Mouse (Mus musculus): ENCODE results near the gene Btbd9. TPM values are rescaled to one million over a fixed set of nuclear protein-coding genes. Genes with fewer than 3 reads are reported as not detected.

Gene Btbd9
- polyA plus RNA-seq, 1 experiment: 21.0 TPM

GRCm38 (mm10) chr17:30487695-30488094, 88.6 kb downstream of the Btbd9 start:
- WGBS: 85% methylated on average over 5 of the region's 5 CpGs
- no peaks in the 10 kb centered on the region; the same call in none of the 2 replicates for H3K4me1 ChIP-seq (ENCODE audit: control insufficient read depth, insufficient read depth, low read length)

GRCm38 (mm10) chr17:30485067-30485854, 91.0 kb downstream of the Btbd9 start:
- 68% methylated on average over 4 of the region's 4 CpGs for WGBS
- Histone ChIP-seq H3K4me3 (replicated peaks; ENCODE audit: control insufficient read depth, low read depth, low read length) (no peak overlapping the region), H3K27ac (ENCODE audit: control insufficient read depth, insufficient read depth, low read depth, low read length, poor library complexity) (no peak overlapping the region), H3K4me1 (ENCODE audit: control insufficient read depth, insufficient read depth, low read length) (no peaks in the 10 kb centered on the region; the same call in none of the 2 replicates)
- no peak for TF ChIP-seq POLR2A (IDR thresholded peaks at IDR 0.05; ENCODE audit: borderline replicate concordance, control insufficient read depth, low read depth, low read length)
- no peak for TF ChIP-seq CTCF (IDR thresholded peaks at IDR 0.05; ENCODE audit: control insufficient read depth, insufficient read depth, low read length)

More at GRCm38 (mm10) chr17:30487695-30488094, 88.6 kb downstream of the Btbd9 start:
- no peak for TF ChIP-seq POLR2A (IDR thresholded peaks at IDR 0.05; ENCODE audit: borderline replicate concordance, control insufficient read depth, low read depth, low read length)
- TF ChIP-seq CTCF (IDR thresholded peaks at IDR 0.05; ENCODE audit: control insufficient read depth, insufficient read depth, low read length): no peak
- H3K27ac ChIP-seq (ENCODE audit: control insufficient read depth, insufficient read depth, low read depth, low read length, poor library complexity): no peak overlapping the region
- H3K4me3 ChIP-seq (replicated peaks; ENCODE audit: control insufficient read depth, low read depth, low read length): no peak overlapping the region

GRCm38 (mm10) chr17:30484446-30485066, 91.7 kb downstream of the Btbd9 start:
- H3K4me1 ChIP-seq (ENCODE audit: control insufficient read depth, insufficient read depth, low read length): no peaks in the 10 kb centered on the region; the same call in none of the 2 replicates
- 84% methylated on average over 1 of the region's 1 CpGs for WGBS
- no peak overlapping the region for H3K27ac ChIP-seq (ENCODE audit: control insufficient read depth, insufficient read depth, low read depth, low read length, poor library complexity)
- TF ChIP-seq CTCF (IDR thresholded peaks at IDR 0.05; ENCODE audit: control insufficient read depth, insufficient read depth, low read length): no peak
- TF ChIP-seq POLR2A (IDR thresholded peaks at IDR 0.05; ENCODE audit: borderline replicate concordance, control insufficient read depth, low read depth, low read length): no peak
- H3K4me3 ChIP-seq (replicated peaks; ENCODE audit: control insufficient read depth, low read depth, low read length): no peak overlapping the region

- no peak for TF ChIP-seq CTCF (IDR thresholded peaks at IDR 0.05; ENCODE audit: control insufficient read depth, insufficient read depth, low read length)
- TF ChIP-seq POLR2A (IDR thresholded peaks at IDR 0.05; ENCODE audit: borderline replicate concordance, control insufficient read depth, low read depth, low read length): no peak
- no peak overlapping the region for H3K27ac ChIP-seq (ENCODE audit: control insufficient read depth, insufficient read depth, low read depth, low read length, poor library complexity)
- H3K4me3 ChIP-seq (replicated peaks; ENCODE audit: control insufficient read depth, low read depth, low read length): no peak overlapping the region
- H3K4me1 ChIP-seq (ENCODE audit: control insufficient read depth, insufficient read depth, low read length): no peaks in the 10 kb centered on the region; the same call in none of the 2 replicates
- WGBS: 87% methylated on average over 6 of the region's 6 CpGs
These were observed 94.5 kb downstream of the Btbd9 start for GRCm38 (mm10) chr17:30481766-30482165.

GRCm38 (mm10) chr17:30481341-30481740, 94.9 kb downstream of the Btbd9 start:
- TF ChIP-seq CTCF (IDR thresholded peaks at IDR 0.05; ENCODE audit: control insufficient read depth, insufficient read depth, low read length): no peak
- no peak for TF ChIP-seq POLR2A (IDR thresholded peaks at IDR 0.05; ENCODE audit: borderline replicate concordance, control insufficient read depth, low read depth, low read length)
- 93% methylated on average over 10 of the region's 10 CpGs for WGBS

GRCm38 (mm10) chr17:30480381-30480780, 95.9 kb downstream of the Btbd9 start:
- no peak for TF ChIP-seq CTCF (IDR thresholded peaks at IDR 0.05; ENCODE audit: control insufficient read depth, insufficient read depth, low read length)
- no peak for TF ChIP-seq POLR2A (IDR thresholded peaks at IDR 0.05; ENCODE audit: borderline replicate concordance, control insufficient read depth, low read depth, low read length)
- 93% methylated on average over 8 of the region's 8 CpGs for WGBS
- no peaks in the 10 kb centered on the region; the same call in none of the 2 replicates for H3K4me1 ChIP-seq (ENCODE audit: control insufficient read depth, insufficient read depth, low read length)
- H3K27ac ChIP-seq (ENCODE audit: control insufficient read depth, insufficient read depth, low read depth, low read length, poor library complexity): no peak overlapping the region
- H3K4me3 ChIP-seq (replicated peaks; ENCODE audit: control insufficient read depth, low read depth, low read length): no peak overlapping the region

More at GRCm38 (mm10) chr17:30481341-30481740, 94.9 kb downstream of the Btbd9 start:
- Histone ChIP-seq H3K4me1 (ENCODE audit: control insufficient read depth, insufficient read depth, low read length) (no peaks in the 10 kb centered on the region; the same call in none of the 2 replicates), H3K4me3 (replicated peaks; ENCODE audit: control insufficient read depth, low read depth, low read length) (no peak overlapping the region), H3K27ac (ENCODE audit: control insufficient read depth, insufficient read depth, low read depth, low read length, poor library complexity) (no peak overlapping the region)

- TF ChIP-seq CTCF (IDR thresholded peaks at IDR 0.05; ENCODE audit: control insufficient read depth, insufficient read depth, low read length) (no peak), POLR2A (IDR thresholded peaks at IDR 0.05; ENCODE audit: borderline replicate concordance, control insufficient read depth, low read depth, low read length) (no peak)
These were observed 98.1 kb downstream of the Btbd9 start for GRCm38 (mm10) chr17:30478181-30478580.

GRCm38 (mm10) chr17:30474561-30474960, 101.7 kb downstream of the Btbd9 start:
- Histone ChIP-seq H3K4me1 (ENCODE audit: control insufficient read depth, insufficient read depth, low read length) (no peaks in the 10 kb centered on the region), H3K4me3 (replicated peaks; ENCODE audit: control insufficient read depth, low read depth, low read length) (no peak overlapping the region), H3K27ac (ENCODE audit: control insufficient read depth, insufficient read depth, low read depth, low read length, poor library complexity) (no peak overlapping the region)
- 51% methylated on average over 2 of the region's 2 CpGs for WGBS
- TF ChIP-seq CTCF (IDR thresholded peaks at IDR 0.05; ENCODE audit: control insufficient read depth, insufficient read depth, low read length): no peak
- TF ChIP-seq POLR2A (IDR thresholded peaks at IDR 0.05; ENCODE audit: borderline replicate concordance, control insufficient read depth, low read depth, low read length): no peak

More at GRCm38 (mm10) chr17:30478181-30478580, 98.1 kb downstream of the Btbd9 start:
- Histone ChIP-seq H3K27ac (ENCODE audit: control insufficient read depth, insufficient read depth, low read depth, low read length, poor library complexity) (no peak overlapping the region), H3K4me3 (replicated peaks; ENCODE audit: control insufficient read depth, low read depth, low read length) (no peak overlapping the region), H3K4me1 (ENCODE audit: control insufficient read depth, insufficient read depth, low read length) (no peaks in the 10 kb centered on the region)
- WGBS: 88% methylated on average over 9 of the region's 9 CpGs
